Mouse (Mus musculus) G1E-ER4 (cell line): Measurements from ENCODE around the gene Arhgef3. TPM values are rescaled to one million over a fixed set of nuclear protein-coding genes. Genes with fewer than 3 reads are reported as not detected.

Experiments
- GATA1 ChIP-seq: IDR thresholded peaks from one replicate; pipeline ENCODE4 v1.8.0; 2012; ENCODE audit warnings: low read length, inconsistent platforms
- polyA plus RNA-seq: library from polyadenylated mRNA; stranded (reverse); fragments of >175 nt; gene quantifications from 2 replicates; pipeline ENCODE4 v1.2.3, GENCODE M21; 2012

The Arhgef3 gene
- polyA plus RNA-seq, 1 experiment = 0.02 TPM

DNA sequence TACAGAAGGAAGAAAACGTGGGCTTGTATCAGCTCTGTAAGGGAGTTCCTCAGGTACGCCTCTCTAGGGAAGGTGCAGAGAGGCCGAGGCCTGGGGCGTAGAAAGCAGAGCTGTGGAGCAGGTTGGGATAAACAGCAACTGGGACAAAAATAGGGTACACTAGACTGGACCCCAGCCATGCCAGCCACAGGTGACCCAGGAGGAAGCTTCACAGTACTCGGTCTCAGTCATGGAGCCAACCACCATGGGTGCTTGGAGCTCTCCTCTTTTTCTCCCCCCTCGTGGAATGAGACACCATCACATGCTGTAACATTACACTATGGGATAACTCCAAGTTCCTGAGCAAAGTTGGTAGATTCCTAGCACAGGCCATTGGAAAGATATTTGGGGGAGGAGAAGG lies 201.0 kb downstream of the Arhgef3 start:
- TF ChIP-seq GATA1 = no peak

GRCm38 (mm10) chr14:27317146-27317545 lies 202.4 kb downstream of the Arhgef3 start:
- no peak for TF ChIP-seq GATA1

GRCm38 (mm10) chr14:27319386-27319785 lies 204.7 kb downstream of the Arhgef3 start:
- no peak for TF ChIP-seq GATA1

GRCm38 (mm10) chr14:27322041-27322440 lies 207.3 kb downstream of the Arhgef3 start:
- TF ChIP-seq GATA1 = no peak

GRCm38 (mm10) chr14:27324689-27325088 lies 210.0 kb downstream of the Arhgef3 start:
- TF ChIP-seq GATA1 = no peak

DNA sequence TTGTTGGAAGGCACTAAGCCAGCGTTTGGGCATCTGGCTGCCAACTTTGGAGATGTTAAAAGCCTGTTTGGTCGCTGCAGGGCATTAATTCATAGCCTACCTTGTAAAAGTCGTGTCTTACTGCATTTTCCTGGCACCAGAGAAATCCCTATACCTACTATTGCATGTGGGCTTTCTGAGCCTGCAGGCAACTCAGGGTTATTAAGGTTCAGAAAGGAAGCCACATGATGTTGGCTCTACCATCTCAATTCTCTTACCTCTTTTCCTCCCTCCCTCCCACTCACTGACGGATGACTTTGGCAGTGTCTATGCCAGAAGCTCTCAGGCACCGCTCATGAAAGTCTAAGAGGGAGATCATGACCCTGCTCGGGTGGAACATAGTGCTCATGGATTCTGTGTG lies 210.8 kb downstream of the Arhgef3 start:
- no peak for TF ChIP-seq GATA1

- no peak for TF ChIP-seq GATA1
Measured at GRCm38 (mm10) chr14:27327862-27328261, 213.2 kb downstream of the Arhgef3 start.

DNA sequence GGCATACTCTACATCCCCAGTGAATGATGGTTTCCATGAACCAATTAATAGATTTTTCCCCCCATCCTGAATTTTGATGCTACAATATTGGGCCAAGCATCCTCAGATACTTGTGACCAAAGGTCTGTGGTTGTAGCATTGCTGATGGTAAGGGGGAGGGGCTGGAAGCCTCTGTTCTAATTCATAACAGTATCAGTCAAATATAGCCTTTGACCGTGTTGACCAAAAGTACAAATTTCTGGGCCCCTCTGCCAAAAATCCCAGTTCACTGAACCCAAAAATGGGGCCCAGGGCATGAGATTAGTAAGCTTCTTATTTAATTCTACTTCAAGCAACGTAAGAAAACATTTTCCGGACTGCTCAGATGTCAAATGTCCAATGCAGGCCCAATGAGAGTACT lies 214.3 kb downstream of the Arhgef3 start:
- no peak for TF ChIP-seq GATA1

DNA sequence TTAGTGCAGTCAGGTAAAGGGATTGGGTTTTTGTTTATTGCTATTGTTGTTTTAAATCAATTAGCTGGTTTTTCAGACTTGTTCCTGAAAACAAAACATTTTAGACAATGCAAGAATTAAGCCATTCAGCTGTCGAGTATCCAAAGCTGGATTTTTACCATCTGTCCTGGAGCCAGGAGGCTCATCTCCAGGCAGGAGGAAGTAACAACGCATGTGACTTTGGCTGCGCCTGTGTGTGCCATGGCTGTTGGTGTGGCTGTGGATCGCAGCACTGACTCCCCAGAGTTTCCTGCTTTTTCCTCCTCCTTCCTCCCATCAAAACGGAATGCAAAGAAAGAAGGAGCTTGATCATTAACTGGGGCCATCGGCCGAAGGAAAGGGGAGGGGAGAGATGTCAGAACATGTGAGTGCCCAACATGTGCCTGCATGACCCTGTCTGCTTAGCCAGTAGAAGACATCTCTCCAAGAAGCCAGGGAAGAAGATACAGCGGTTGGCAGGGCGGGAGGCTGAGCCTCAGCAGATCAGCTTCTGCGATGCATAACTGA lies 216.9 kb downstream of the Arhgef3 start:
- no peak for TF ChIP-seq GATA1

DNA sequence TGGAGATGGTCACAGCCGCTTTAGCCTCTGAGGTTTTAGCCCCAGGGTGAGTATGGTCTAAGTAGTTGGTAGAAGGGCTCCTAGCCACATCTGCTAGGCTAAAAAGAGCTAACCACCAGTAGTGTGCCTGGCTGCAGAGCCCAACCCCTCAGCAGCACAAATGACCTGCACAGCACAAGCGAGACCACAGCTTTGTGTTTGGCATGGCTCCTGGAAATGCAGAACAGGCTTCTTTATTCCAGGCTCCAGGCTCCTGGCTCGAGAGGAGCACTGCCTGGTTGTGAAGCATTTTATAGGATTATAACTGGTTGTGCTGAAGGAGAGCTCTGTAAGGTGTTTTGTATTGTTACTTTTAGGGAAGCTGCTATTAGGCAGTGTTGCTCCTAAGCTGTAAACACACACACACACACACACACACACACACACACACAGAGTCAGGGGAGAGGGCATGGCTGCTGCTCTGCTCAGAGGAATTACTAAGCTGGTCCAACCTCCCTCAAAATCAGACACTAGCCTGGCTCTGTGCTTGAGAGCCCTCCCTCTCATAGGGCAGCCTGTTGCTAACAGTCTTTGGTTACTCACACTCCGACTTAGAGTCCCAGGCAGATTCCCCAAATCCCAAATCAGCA lies 217.8 kb downstream of the Arhgef3 start:
- TF ChIP-seq GATA1 = no peak

DNA sequence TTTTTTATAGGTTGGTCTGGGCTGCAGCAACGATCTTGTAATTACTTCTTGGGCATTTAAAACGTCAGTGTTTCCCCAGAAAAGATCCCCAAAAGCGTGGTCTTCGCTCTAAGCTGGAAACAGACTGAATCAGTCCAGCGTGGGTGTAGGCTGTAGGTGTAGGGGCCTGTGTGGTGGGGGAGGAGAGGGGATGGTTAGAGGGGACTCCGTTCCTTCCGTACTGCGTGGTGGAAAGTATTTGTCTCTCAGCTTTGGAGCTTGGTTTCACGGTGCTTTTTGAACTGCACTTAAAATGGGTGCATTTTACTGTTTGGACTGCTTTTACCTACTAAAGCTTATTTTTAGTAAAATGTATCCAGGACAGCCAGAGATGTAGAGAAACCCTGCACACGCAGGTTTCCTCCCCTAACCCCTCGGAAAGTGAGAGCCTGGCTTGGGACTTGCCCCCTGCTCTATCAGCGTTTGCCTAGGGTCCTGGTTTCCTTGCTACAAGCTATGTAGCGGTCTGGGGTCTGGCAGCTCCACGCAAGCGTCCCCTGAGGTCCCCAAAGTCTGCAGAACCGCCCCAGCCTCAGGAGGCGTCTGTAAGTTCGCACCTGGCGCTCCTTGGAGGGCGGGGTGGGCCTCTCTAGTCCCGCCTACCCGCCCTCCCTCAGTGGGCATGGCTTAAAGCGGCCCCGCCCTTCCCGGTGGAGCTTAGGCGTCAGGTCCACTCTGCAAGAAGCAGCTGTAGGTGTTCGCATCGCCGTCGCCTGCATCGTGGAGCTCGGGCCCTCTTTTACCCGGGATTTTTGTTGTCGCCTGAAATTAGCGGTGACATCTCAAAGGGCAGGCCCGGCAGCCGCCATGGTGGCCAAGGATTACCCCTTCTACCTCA lies 220.9 kb downstream of the Arhgef3 start:
- TF ChIP-seq GATA1 = no peak

DNA sequence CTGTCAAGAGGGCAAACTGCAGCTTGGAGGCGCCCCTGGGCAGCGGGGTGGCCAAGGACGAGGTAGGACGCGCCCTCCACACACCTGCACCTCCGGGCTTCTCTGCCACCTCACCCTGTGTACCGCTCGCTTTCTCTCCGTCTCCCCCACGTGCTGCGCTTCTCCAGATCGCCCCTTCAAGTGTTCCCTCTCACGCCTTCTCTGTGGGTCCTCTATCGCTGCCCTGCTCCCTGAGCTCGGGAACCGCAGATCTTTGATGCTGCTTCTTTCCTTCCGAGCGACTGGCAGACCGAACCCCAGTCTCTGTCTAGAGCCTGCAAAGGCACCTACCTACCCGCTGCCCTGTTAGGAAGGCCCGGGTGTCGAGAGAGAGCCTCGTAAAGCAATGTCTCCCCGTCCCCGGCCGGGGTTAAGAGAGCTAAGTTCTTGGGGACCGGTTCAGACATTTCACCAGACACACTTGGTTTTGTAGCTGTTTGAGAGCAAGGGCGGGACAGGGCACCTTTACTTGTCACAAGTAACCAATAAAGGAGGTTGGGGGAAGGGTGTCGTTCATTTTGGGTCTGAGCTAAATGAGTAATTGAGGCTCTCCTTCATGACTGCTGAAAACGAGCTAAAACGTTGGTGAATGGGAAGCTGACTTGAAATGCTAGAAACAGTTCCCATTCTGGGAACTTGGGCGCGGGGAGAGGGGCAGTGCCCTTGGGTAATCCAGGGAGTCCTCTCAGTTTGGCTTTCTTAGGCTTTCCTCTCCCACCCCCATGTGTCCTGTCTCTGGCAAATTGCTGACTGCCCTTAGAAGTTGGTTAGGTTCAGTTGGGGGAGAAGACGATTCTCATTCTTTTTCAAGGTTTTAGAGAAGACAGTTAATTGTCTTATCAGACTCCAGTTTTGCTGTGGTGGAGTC lies 221.8 kb downstream of the Arhgef3 start:
- no peak for TF ChIP-seq GATA1

- no peak for TF ChIP-seq GATA1
Measured at GRCm38 (mm10) chr14:27337156-27337555, 222.5 kb downstream of the Arhgef3 start.

DNA sequence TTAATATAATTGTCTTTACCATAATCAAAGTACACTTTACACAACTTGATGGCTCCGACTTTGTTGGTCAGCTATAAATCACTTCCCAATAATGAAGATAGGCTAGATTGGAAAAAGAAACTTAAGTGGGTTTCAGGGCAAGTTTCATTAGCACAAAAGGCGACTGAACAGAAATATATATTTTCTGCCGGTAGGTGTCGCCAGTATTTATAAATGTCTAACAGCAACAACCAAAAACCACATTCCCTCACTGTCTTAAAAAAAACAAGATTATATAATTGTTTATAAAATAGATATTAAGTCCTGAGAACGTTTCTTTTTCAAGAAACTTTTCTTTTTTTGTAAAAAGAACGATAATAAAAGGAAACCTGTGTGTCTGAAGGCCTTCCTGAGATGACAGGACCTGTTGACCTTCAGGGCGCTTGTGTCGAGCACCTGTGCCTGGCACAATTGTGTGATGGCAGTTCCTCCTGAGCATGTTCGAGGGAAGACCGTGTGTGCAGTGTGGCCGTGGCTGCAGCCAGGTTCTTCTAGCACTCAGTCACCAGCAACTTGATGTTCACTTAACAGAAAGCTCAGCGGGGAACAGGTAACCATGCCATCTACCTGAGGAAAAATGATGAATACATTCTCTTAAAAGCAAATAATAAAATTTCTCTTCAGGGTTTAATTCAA lies 223.5 kb downstream of the Arhgef3 start:
- TF ChIP-seq GATA1 = no peak
